15 mouse cellular contexts compared by ENCODE assay signal in the genomic region with DNA sequence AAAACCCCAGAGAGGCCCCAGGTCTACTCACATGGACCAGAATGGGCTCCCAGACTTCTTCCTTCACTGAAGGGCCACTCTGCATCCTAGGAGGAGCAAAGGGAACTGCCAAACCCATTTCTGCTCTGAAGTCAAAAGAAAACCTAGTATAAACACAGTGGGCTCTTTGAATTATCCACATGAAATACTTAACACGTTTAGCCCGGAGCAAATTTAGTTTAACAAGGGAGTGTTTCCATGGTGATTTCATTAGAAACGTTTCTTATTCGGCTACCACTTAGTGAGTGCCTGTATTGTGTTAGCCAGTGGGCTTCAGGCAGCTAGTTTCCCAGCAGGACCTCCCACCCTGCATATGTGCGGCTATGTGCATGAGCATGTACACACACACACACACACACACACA.
DNase-seq lines count a peak whose midpoint lies in the region; ATAC-seq lines count a peak whose summit lies in the region.
"Had no signal": no experiment of that assay in that cellular context is flagged by ENCODE, and none has a peak within 500 bp of the region (broad histone marks: within the 10 kb centered on the region; RNA-seq: fewer than 3 reads in every experiment).

No protein-coding gene starts in this region.

- H3K9ac ChIP-seq in limb, embryonic 12.5 days (replicated peaks) = no peak overlapping the region
- H3K9ac ChIP-seq: liver, postnatal 0 days; neural tube, embryonic 13.5 days had no signal

- peak; percentile 95 for ATAC-seq in limb, embryonic 12.5 days (ENCODE audit: insufficient number of reproducible peaks, insufficient read depth, low FRiP score, low TSS enrichment, low read depth)
- ATAC-seq in megakaryocyte, adult 5-6 weeks (ENCODE audit: poor library complexity, severe bottlenecking) = no peak
- ATAC-seq: liver, postnatal 0 days had no signal

- peak; percentile 35 for DNase-seq in embryo, embryonic 11 days
- DNase-seq in embryo, embryonic 9.5 days (ENCODE audit: extremely low spot score) = no peak
- peak; percentile 6 to 12 for DNase-seq in right cerebral cortex, adult 2 months (ENCODE audit: low spot score in 2 of 2)
- no peak for DNase-seq in right cerebral cortex, postnatal 25 days
- no peak for DNase-seq in thymus, postnatal 10 days (ENCODE audit: low spot score in 2 of 2)
- DNase-seq in liver = no peak
- DNase-seq: cerebellum, adult 8-10 months; kidney, postnatal 14 days; liver, postnatal 0 days had no signal

- H3K9me3 ChIP-seq in limb, embryonic 12.5 days = no peaks in the 10 kb centered on the region
- H3K9me3 ChIP-seq: neural tube, embryonic 13.5 days had no signal

- H3K27ac ChIP-seq in limb, embryonic 12.5 days = peak overlapping the region; percentile 90
- H3K27ac ChIP-seq: neural tube, embryonic 13.5 days; stomach, postnatal 0 days had no signal

- H3K36me3 ChIP-seq in limb, embryonic 12.5 days = no peaks in the 10 kb centered on the region
- H3K36me3 ChIP-seq: neural tube, embryonic 13.5 days had no signal

- no peaks in the 10 kb centered on the region for H3K27me3 ChIP-seq in limb, embryonic 12.5 days
- H3K27me3 ChIP-seq: neural tube, embryonic 13.5 days had no signal

- no peak overlapping the region for H3K4me3 ChIP-seq in limb, embryonic 12.5 days (replicated peaks)
- H3K4me3 ChIP-seq: erythroblast, embryonic 14.5 days; neural tube, embryonic 13.5 days had no signal

- WGBS in limb, embryonic 12.5 days = 13% methylated on average over 5 of the region's 5 CpGs

- 0 out of 2 replicates have a peak overlapping the region, but pooled peaks have one; percentile 10 for H3K4me2 ChIP-seq in limb, embryonic 12.5 days
- H3K4me2 ChIP-seq: heart, embryonic 11.5 days; neural tube, embryonic 13.5 days had no signal

- peaks cover 16% of the 10 kb centered on the region for H3K4me1 ChIP-seq in limb, embryonic 12.5 days (replicated peaks)

Comparison
In these comparisons a context has a peak if more than half of its experiments do, and no peak if none do; other contexts are left out.
1. DNase-seq: peak in embryo, embryonic 11 days (single experiment) and right cerebral cortex, adult 2 months (2 of 2); none in embryo, embryonic 9.5 days (single experiment), right cerebral cortex, postnatal 25 days (single experiment), thymus, postnatal 10 days (0 of 2) and liver (single experiment).